8 mouse cellular contexts compared by ENCODE assay signal in the genomic region with DNA sequence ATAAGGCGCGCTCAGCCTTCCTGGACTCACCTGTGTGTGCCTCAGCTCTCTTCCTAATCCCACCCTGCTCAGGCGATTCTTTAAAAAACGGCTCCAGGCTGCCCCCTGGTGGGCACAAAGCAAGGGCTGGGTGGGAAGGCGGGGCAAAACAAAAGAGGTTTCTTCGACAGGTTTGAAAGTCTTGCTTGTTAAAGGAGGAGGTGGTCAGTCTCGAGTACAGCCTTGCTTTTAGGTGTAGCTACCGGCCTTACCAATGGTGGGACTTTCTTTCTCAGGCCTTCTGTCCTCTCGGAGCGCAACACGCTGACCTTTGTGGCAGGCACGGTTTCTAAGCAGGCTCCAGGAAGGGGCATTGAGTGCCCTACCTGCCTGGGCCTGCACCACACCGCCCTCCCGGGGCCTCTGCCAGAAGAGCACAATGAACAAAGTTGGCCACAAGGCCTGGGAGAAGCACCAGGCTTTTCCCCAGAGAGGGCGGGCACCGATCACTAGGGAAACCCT.
A peak's percentile ranks its signal among the peaks of the same experiment; 100 is the strongest.
DNase-seq lines count a peak whose midpoint lies in the region; ATAC-seq and TF ChIP-seq lines count a peak whose summit lies in the region.

No protein-coding gene starts in this region.

- ATAC-seq in heart, embryonic 14.5 days (ENCODE audit: insufficient number of reproducible peaks, insufficient read depth, low FRiP score, low read depth), result 0 out of 2 replicates have a peak, but pooled peaks have one; percentile 24
- peak; percentile 63; the same call in 1 of the 2 replicates for ATAC-seq in kidney, postnatal 0 days (replicated peaks; ENCODE audit: low FRiP score, low read depth)

- no peak overlapping the region for H3K27ac ChIP-seq in ES-Bruce4 (ENCODE audit: insufficient read depth, low read length)
- H3K27ac ChIP-seq in heart, embryonic 14.5 days (replicated peaks in 1 of 2; ENCODE audit: control insufficient read depth in 1 of 2, insufficient read depth in 1 of 2, low read depth in 2 of 2, low read length in 2 of 2), result peak overlapping the region in 1 of 2 experiments; percentile 26; a peak in 2 of 4 replicates
- H3K27ac ChIP-seq in kidney, postnatal 0 days, result peak overlapping the region; percentile 32; the same call in 1 of the 2 replicates

- no peak for TF ChIP-seq EP300 in ES-Bruce4 (IDR thresholded peaks at IDR 0.05; ENCODE audit: insufficient read depth, low read depth, low read length)

- peak overlapping the region; percentile 53 for H3K4me2 ChIP-seq in heart, embryonic 14.5 days (ENCODE audit: low read length)
- H3K4me2 ChIP-seq in kidney, postnatal 0 days (ENCODE audit: low read length), result peak overlapping the region; percentile 39

- peak; percentile 62 for TF ChIP-seq CTCF in ES-Bruce4 (IDR thresholded peaks at IDR 0.05; ENCODE audit: low read depth, low read length)
- TF ChIP-seq CTCF in kidney, postnatal 0 days (IDR thresholded peaks at IDR 0.05; ENCODE audit: low read depth), result peak; percentile 85

- H3K4me3 ChIP-seq in ES-Bruce4 (ENCODE audit: low read depth, low read length), result peak overlapping the region; percentile 27
- peak overlapping the region; percentile 15 to 30; a peak in 3 of 4 replicates for H3K4me3 ChIP-seq in heart, embryonic 14.5 days (ENCODE audit: control insufficient read depth in 1 of 2, insufficient read depth in 1 of 2, low read depth in 1 of 2, low read length in 2 of 2)
- no peak overlapping the region for H3K4me3 ChIP-seq in kidney, postnatal 0 days (replicated peaks; ENCODE audit: low read depth, low read length)

- H3K27me3 ChIP-seq in ES-Bruce4 (ENCODE audit: control insufficient read depth, insufficient read depth, low read length, poor library complexity, severe bottlenecking), result no peaks in the 10 kb centered on the region
- no peaks in the 10 kb centered on the region for H3K27me3 ChIP-seq in heart, embryonic 14.5 days (ENCODE audit: control insufficient read depth, insufficient read depth, low read length)
- H3K27me3 ChIP-seq in kidney, postnatal 0 days (ENCODE audit: insufficient read depth, low read length), result no peaks in the 10 kb centered on the region

- WGBS in heart, embryonic 14.5 days, result 18% methylated on average over 16 of the region's 16 CpGs
- WGBS in kidney, postnatal 0 days, result 12% methylated on average over 16 of the region's 16 CpGs

- no peaks in the 10 kb centered on the region for H3K9me3 ChIP-seq in ES-Bruce4 (replicated peaks; ENCODE audit: control insufficient read depth, insufficient read depth, low read length, poor library complexity, severe bottlenecking)
- no peaks in the 10 kb centered on the region for H3K9me3 ChIP-seq in heart, embryonic 14.5 days (ENCODE audit: control insufficient read depth, low read length)
- H3K9me3 ChIP-seq in kidney, postnatal 0 days (replicated peaks; ENCODE audit: low read length), result no peaks in the 10 kb centered on the region

- TF ChIP-seq POLR2A in ES-Bruce4 (IDR thresholded peaks at IDR 0.05; ENCODE audit: insufficient read depth, low read length), result no peak

- intact Hi-C loops in left cerebral cortex, postnatal 25 days (cut with DNase I), result loop anchor here (1.0 to 5.0 kb wide), 2 partner anchors 75 to 139 kb away; partner anchors contain the start of gene Itpkb

- no peaks in the 10 kb centered on the region for H3K36me3 ChIP-seq in ES-Bruce4 (ENCODE audit: control insufficient read depth, insufficient read depth, low read length, poor library complexity, severe bottlenecking)
- H3K36me3 ChIP-seq in heart, embryonic 14.5 days (ENCODE audit: control insufficient read depth, insufficient read depth, low read length), result no peaks in the 10 kb centered on the region
- no peaks in the 10 kb centered on the region for H3K36me3 ChIP-seq in kidney, postnatal 0 days (ENCODE audit: insufficient read depth, low read length)

- H3K9ac ChIP-seq in ES-Bruce4 (ENCODE audit: low read depth, poor library complexity, severe bottlenecking), result no peak overlapping the region
- peak overlapping the region; percentile 63 for H3K9ac ChIP-seq in heart, embryonic 14.5 days (ENCODE audit: low read length)
- no peak overlapping the region for H3K9ac ChIP-seq in kidney, postnatal 0 days (ENCODE audit: low read depth, low read length)

- DNase-seq in 3T3-L1 (ENCODE audit: low read depth, low spot score), result peak; percentile 70
- DNase-seq in cerebellum, postnatal 10 days, result peak; percentile 90 to 93
- peak; percentile 82 for DNase-seq in kidney, postnatal 0 days (ENCODE audit: low spot score)
- peak; percentile 82 to 85 for DNase-seq in lung, postnatal 4 days
- DNase-seq in spleen, adult 12 weeks (ENCODE audit: low spot score), result peak; percentile 55
- no peak for DNase-seq in left cerebral cortex, postnatal 25 days (ENCODE audit: low spot score in 2 of 2)

- peaks cover 5% of the 10 kb centered on the region for H3K4me1 ChIP-seq in ES-Bruce4 (ENCODE audit: control insufficient read depth, insufficient read depth, low read length)
- peaks cover 62 to 79% of the 10 kb centered on the region in 2 experiments for H3K4me1 ChIP-seq in heart, embryonic 14.5 days (ENCODE audit: control insufficient read depth in 2 of 2, insufficient read depth in 2 of 2, low read length in 2 of 2)
- peaks cover 38% of the 10 kb centered on the region for H3K4me1 ChIP-seq in kidney, postnatal 0 days (replicated peaks; ENCODE audit: insufficient read depth, low read length)

Comparison
In these comparisons a context has a peak if more than half of its experiments do, and no peak if none do; other contexts are left out.
1. DNase-seq: peak in 3T3-L1 (single experiment), cerebellum, postnatal 10 days (2 of 2), kidney, postnatal 0 days (single experiment), lung, postnatal 4 days (2 of 2) and spleen, adult 12 weeks (single experiment); none in left cerebral cortex, postnatal 25 days (0 of 2).